In the genomic region with DNA sequence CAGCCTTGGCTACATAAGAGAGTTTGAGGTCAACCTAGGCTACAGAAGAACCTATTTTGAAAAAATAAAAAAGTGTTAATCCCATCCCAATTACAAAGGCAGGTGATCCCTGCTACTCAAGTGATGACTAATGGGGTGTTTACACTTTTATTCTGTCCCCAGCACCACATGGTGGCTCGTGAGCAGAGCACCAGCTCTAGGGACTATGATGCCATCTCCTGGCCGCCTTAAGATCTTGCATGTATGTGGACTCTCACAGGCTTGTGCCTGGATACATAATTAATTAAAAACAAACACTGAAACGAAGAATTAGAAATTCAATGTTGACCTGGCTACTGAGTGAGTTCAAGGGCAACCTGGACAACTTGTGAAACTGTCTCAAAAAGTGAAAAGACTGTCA, we compare ENCODE assay signal across 11 mouse cellular contexts. TPM values are rescaled to one million over a fixed set of nuclear protein-coding genes. Genes with fewer than 3 reads are reported as not detected.
DNase-seq lines count a peak whose midpoint lies in the region; ATAC-seq and TF ChIP-seq lines count a peak whose summit lies in the region.
"Had no signal": no experiment of that assay in that cellular context is flagged by ENCODE, and none has a peak within 500 bp of the region (broad histone marks: within the 10 kb centered on the region; RNA-seq: fewer than 3 reads in every experiment).

No protein-coding gene starts in this region.

- H3K9me3 ChIP-seq in intestine, postnatal 0 days (ENCODE audit: control insufficient read depth) = no peaks in the 10 kb centered on the region
- no peaks in the 10 kb centered on the region for H3K9me3 ChIP-seq in intestine, embryonic 16.5 days (ENCODE audit: control insufficient read depth, low read length)

- WGBS in intestine, postnatal 0 days = 29% methylated on average over 3 of the region's 3 CpGs
- 33% methylated on average over 3 of the region's 3 CpGs for WGBS in intestine, embryonic 16.5 days

- H3K4me2 ChIP-seq in intestine, postnatal 0 days (replicated peaks; ENCODE audit: low read depth) = no peak overlapping the region
- H3K4me2 ChIP-seq in intestine, embryonic 16.5 days (ENCODE audit: low read depth, low read length) = no peak overlapping the region

- H3K27ac ChIP-seq in intestine, postnatal 0 days (ENCODE audit: low read depth, low read length) = no peak overlapping the region
- H3K27ac ChIP-seq in intestine, embryonic 16.5 days (ENCODE audit: low read length) = no peak overlapping the region

- no peaks in the 10 kb centered on the region for H3K4me1 ChIP-seq in intestine, postnatal 0 days (replicated peaks; ENCODE audit: control insufficient read depth, insufficient read depth, low read length)
- no peaks in the 10 kb centered on the region for H3K4me1 ChIP-seq in intestine, embryonic 16.5 days (ENCODE audit: control insufficient read depth, insufficient read depth, low read length)

- peak; percentile 51 for TF ChIP-seq CTCF in intestine, postnatal 0 days (IDR thresholded peaks at IDR 0.05; ENCODE audit: low read depth)

- no peak overlapping the region for H3K9ac ChIP-seq in intestine, postnatal 0 days (ENCODE audit: low read depth, low read length)
- H3K9ac ChIP-seq in intestine, embryonic 16.5 days (ENCODE audit: low read depth, low read length) = no peak overlapping the region

- no peaks in the 10 kb centered on the region for H3K27me3 ChIP-seq in intestine, postnatal 0 days (replicated peaks; ENCODE audit: control insufficient read depth, insufficient read depth, low read length)
- H3K27me3 ChIP-seq in intestine, embryonic 16.5 days (replicated peaks; ENCODE audit: control insufficient read depth, insufficient read depth, low read length) = no peaks in the 10 kb centered on the region

- no peaks in the 10 kb centered on the region for H3K36me3 ChIP-seq in intestine, postnatal 0 days (ENCODE audit: control insufficient read depth, insufficient read depth)
- H3K36me3 ChIP-seq in intestine, embryonic 16.5 days (ENCODE audit: control insufficient read depth, insufficient read depth, low read length) = no peaks in the 10 kb centered on the region

- no peak for ATAC-seq in intestine, postnatal 0 days
- ATAC-seq in intestine, embryonic 16.5 days = no peak
- peak; percentile 90 for ATAC-seq in granulocyte monocyte progenitor cell, adult 5-6 weeks (replicated peaks; ENCODE audit: poor library complexity, severe bottlenecking)

- no peak overlapping the region for H3K4me3 ChIP-seq in intestine, postnatal 0 days (ENCODE audit: low read depth, low read length)
- no peak overlapping the region for H3K4me3 ChIP-seq in intestine, embryonic 16.5 days (ENCODE audit: low read length)
- H3K4me3 ChIP-seq: myocyte had no signal

- DNase-seq in 416B (ENCODE audit: low read depth) (peak; percentile 82), ES-CJ7 (ENCODE audit: low read depth, low spot score) (peak; percentile 73)
- no peak for DNase-seq in spleen, adult 12 weeks (ENCODE audit: low spot score)
- no peak for DNase-seq in urinary bladder, postnatal 14 days (ENCODE audit: low spot score)
- DNase-seq in kidney, postnatal 14 days = no peak
- DNase-seq: gastrocnemius, postnatal 25 days; heart, postnatal 36 days had no signal

RNA-seq across cellular contexts. Expression of a gene that starts 12.3 kb away (rescaled TPM):
- 2.3 and 2.4 TPM in 2 replicates for polyA plus RNA-seq in intestine, postnatal 0 days (2015; fragmentation: Nextera tagmentation; extraction: Ambion mirVana)
- polyA plus RNA-seq in intestine, embryonic 16.5 days (2015; fragmentation: Nextera tagmentation; extraction: Ambion mirVana) = 5.8 and 6.2 TPM in 2 replicates
- total RNA-seq in granulocyte monocyte progenitor cell, adult 5-6 weeks (2014; fragmentation: Nextera tagmentation) = 2.7 and 7.8 TPM in 2 replicates
- 3.3 and 4.4 TPM in 2 replicates for total RNA-seq in granulocyte monocyte progenitor cell, adult 5-6 weeks (2017)

RNA-seq across cellular contexts. Expression of a gene that starts 49.5 kb away (rescaled TPM):
- 8.3 and 10.3 TPM in 2 replicates for polyA plus RNA-seq in intestine, postnatal 0 days (2015; fragmentation: Nextera tagmentation; extraction: Ambion mirVana)
- polyA plus RNA-seq in intestine, embryonic 16.5 days (2015; fragmentation: Nextera tagmentation; extraction: Ambion mirVana) = 14.4 and 17.8 TPM in 2 replicates
- 44.4 and 53.1 TPM in 2 replicates for total RNA-seq in granulocyte monocyte progenitor cell, adult 5-6 weeks (2014; fragmentation: Nextera tagmentation)
- 26.9 and 30.2 TPM in 2 replicates for total RNA-seq in granulocyte monocyte progenitor cell, adult 5-6 weeks (2017)

Comparison
In these comparisons a context has a peak if more than half of its experiments do, and no peak if none do; other contexts are left out.
1. DNase-seq: peak in 416B (single experiment) and ES-CJ7 (single experiment); none in spleen, adult 12 weeks (single experiment), urinary bladder, postnatal 14 days (single experiment) and kidney, postnatal 14 days (single experiment).